Mouse (Mus musculus): Measurements from ENCODE around the gene Clhc1. TPM values are rescaled to one million over a fixed set of nuclear protein-coding genes. Genes with fewer than 3 reads are reported as not detected.
"Not testable (repeated sequence)": the region's sequence is repeated elsewhere in the genome, so short reads cannot be mapped to it uniquely, and the experiment has no call there.

Gene Clhc1
- polyA plus RNA-seq, 1 experiment from 2014 or later: 0.07 TPM

- Histone ChIP-seq H3K4me2 (peak within 1 kb of the TSS; percentile 81), H3K36me3 (ENCODE audit: control insufficient read depth, insufficient read depth, low read length) (peaks cover 5% of the 10 kb centered on the region), H3K9ac (ENCODE audit: low read depth, low read length) (peak within 1 kb of the TSS; percentile 88), H3K27me3 (ENCODE audit: control insufficient read depth, insufficient read depth, low read length) (no peaks in the 10 kb centered on the region), H3K27ac (ENCODE audit: low read depth, low read length) (peak within 1 kb of the TSS; percentile 83), H3K4me1 (ENCODE audit: control insufficient read depth, insufficient read depth, low read length) (0 out of 2 replicates have a peak, but pooled peaks cover 5% of the 10 kb centered on the region), H3K4me3 (ENCODE audit: low read depth, low read length) (peak within 1 kb of the TSS; percentile 82), H3K9me3 (replicated peaks; ENCODE audit: control insufficient read depth, low read length) (no peaks in the 10 kb centered on the region)
- ATAC-seq (replicated peaks; ENCODE audit: insufficient number of reproducible peaks, low FRiP score, low TSS enrichment): peak; percentile 93
- 2% methylated on average over 47 of the region's 47 CpGs for WGBS (ENCODE audit: insufficient replicate concordance)
Observed at GRCm38 (mm10) chr11:29525988-29526794, 21.6 kb upstream of the Clhc1 start, which contains the start of gene Mtif2. TSS of gene Mtif2 (plus strand) at chr11:29526408.

- ATAC-seq (replicated peaks; ENCODE audit: insufficient number of reproducible peaks, low FRiP score, low TSS enrichment): no peak
- WGBS (ENCODE audit: insufficient replicate concordance): 94% methylated on average over 1 of the region's 1 CpGs
- H3K4me1 ChIP-seq (ENCODE audit: control insufficient read depth, insufficient read depth, low read length): no peaks in the 10 kb centered on the region
- no peak overlapping the region for H3K27ac ChIP-seq (ENCODE audit: low read depth, low read length)
- H3K4me2 ChIP-seq: no peak overlapping the region
- H3K4me3 ChIP-seq (ENCODE audit: low read depth, low read length): no peak overlapping the region
- H3K27me3 ChIP-seq (ENCODE audit: control insufficient read depth, insufficient read depth, low read length): no peaks in the 10 kb centered on the region
- no peak overlapping the region for H3K9ac ChIP-seq (ENCODE audit: low read depth, low read length)
- H3K9me3 ChIP-seq (replicated peaks; ENCODE audit: control insufficient read depth, low read length): no peaks in the 10 kb centered on the region
- peaks cover 24% of the 10 kb centered on the region for H3K36me3 ChIP-seq (ENCODE audit: control insufficient read depth, insufficient read depth, low read length)
Observed at GRCm38 (mm10) chr11:29538201-29538600, 9.5 kb upstream of the Clhc1 start.

GRCm38 (mm10) chr11:29544225-29544945, 3.4 kb upstream of the Clhc1 start:
- 84% methylated on average over 3 of the region's 3 CpGs for WGBS (ENCODE audit: insufficient replicate concordance)
- no peak overlapping the region for H3K4me2 ChIP-seq
- H3K36me3 ChIP-seq (ENCODE audit: control insufficient read depth, insufficient read depth, low read length): peaks cover 21% of the 10 kb centered on the region
- peaks cover 4% of the 10 kb centered on the region; the same call in 1 of the 2 replicates for H3K4me1 ChIP-seq (ENCODE audit: control insufficient read depth, insufficient read depth, low read length)
- ATAC-seq (replicated peaks; ENCODE audit: insufficient number of reproducible peaks, low FRiP score, low TSS enrichment): no peak
- no peak overlapping the region for H3K4me3 ChIP-seq (ENCODE audit: low read depth, low read length)
- no peaks in the 10 kb centered on the region for H3K27me3 ChIP-seq (ENCODE audit: control insufficient read depth, insufficient read depth, low read length)
- no peak overlapping the region for H3K27ac ChIP-seq (ENCODE audit: low read depth, low read length)
- H3K9me3 ChIP-seq (replicated peaks; ENCODE audit: control insufficient read depth, low read length): no peaks in the 10 kb centered on the region
- H3K9ac ChIP-seq (ENCODE audit: low read depth, low read length): no peak overlapping the region

GRCm38 (mm10) chr11:29545150-29545752, 2.5 kb upstream of the Clhc1 start:
- H3K9me3 ChIP-seq (replicated peaks; ENCODE audit: control insufficient read depth, low read length); H3K27ac ChIP-seq (ENCODE audit: low read depth, low read length); H3K4me1 ChIP-seq (ENCODE audit: control insufficient read depth, insufficient read depth, low read length); H3K9ac ChIP-seq (ENCODE audit: low read depth, low read length); ATAC-seq (replicated peaks; ENCODE audit: insufficient number of reproducible peaks, low FRiP score, low TSS enrichment); H3K4me3 ChIP-seq (ENCODE audit: low read depth, low read length); H3K27me3 ChIP-seq (ENCODE audit: control insufficient read depth, insufficient read depth, low read length); H3K4me2 ChIP-seq: not testable (repeated sequence)
- WGBS (ENCODE audit: insufficient replicate concordance): 88% methylated on average over 4 of the region's 4 CpGs
- peaks cover 21% of the 10 kb centered on the region for H3K36me3 ChIP-seq (ENCODE audit: control insufficient read depth, insufficient read depth, low read length)

- peak overlapping the region; percentile 81 for H3K4me3 ChIP-seq (ENCODE audit: low read depth, low read length)
- not testable (repeated sequence) for H3K27ac ChIP-seq (ENCODE audit: low read depth, low read length); H3K9me3 ChIP-seq (replicated peaks; ENCODE audit: control insufficient read depth, low read length); H3K27me3 ChIP-seq (ENCODE audit: control insufficient read depth, insufficient read depth, low read length); ATAC-seq (replicated peaks; ENCODE audit: insufficient number of reproducible peaks, low FRiP score, low TSS enrichment); H3K4me1 ChIP-seq (ENCODE audit: control insufficient read depth, insufficient read depth, low read length)
- peak overlapping the region; percentile 73 for H3K4me2 ChIP-seq
- H3K9ac ChIP-seq (ENCODE audit: low read depth, low read length): peak overlapping the region; percentile 92; the same call in 1 of the 2 replicates
- peaks cover 21% of the 10 kb centered on the region for H3K36me3 ChIP-seq (ENCODE audit: control insufficient read depth, insufficient read depth, low read length)
- WGBS (ENCODE audit: insufficient replicate concordance): 94% methylated on average over 2 of the region's 2 CpGs
Observed at GRCm38 (mm10) chr11:29546297-29546696, 1.5 kb upstream of the Clhc1 start.

GRCm38 (mm10) chr11:29546762-29547161, 988 bp upstream of the Clhc1 start:
- peak overlapping the region; percentile 81 for H3K4me3 ChIP-seq (ENCODE audit: low read depth, low read length)
- no peaks in the 10 kb centered on the region for H3K27me3 ChIP-seq (ENCODE audit: control insufficient read depth, insufficient read depth, low read length)
- peak overlapping the region; percentile 76; the same call in 1 of the 2 replicates for H3K27ac ChIP-seq (ENCODE audit: low read depth, low read length)
- peaks cover 21% of the 10 kb centered on the region for H3K36me3 ChIP-seq (ENCODE audit: control insufficient read depth, insufficient read depth, low read length)
- WGBS (ENCODE audit: insufficient replicate concordance): 17% methylated on average over 2 of the region's 2 CpGs
- peak overlapping the region; percentile 92 for H3K9ac ChIP-seq (ENCODE audit: low read depth, low read length)
- no peak for ATAC-seq (replicated peaks; ENCODE audit: insufficient number of reproducible peaks, low FRiP score, low TSS enrichment)
- peaks cover 4% of the 10 kb centered on the region; the same call in 1 of the 2 replicates for H3K4me1 ChIP-seq (ENCODE audit: control insufficient read depth, insufficient read depth, low read length)
- peak overlapping the region; percentile 73 for H3K4me2 ChIP-seq
- H3K9me3 ChIP-seq (replicated peaks; ENCODE audit: control insufficient read depth, low read length): no peaks in the 10 kb centered on the region

- under 1% methylated on average over 27 of the region's 27 CpGs for WGBS (ENCODE audit: insufficient replicate concordance)
- Histone ChIP-seq H3K9ac (ENCODE audit: low read depth, low read length) (peak overlapping the region; percentile 92), H3K9me3 (replicated peaks; ENCODE audit: control insufficient read depth, low read length) (no peaks in the 10 kb centered on the region), H3K4me1 (ENCODE audit: control insufficient read depth, insufficient read depth, low read length) (peaks cover 4% of the 10 kb centered on the region; the same call in 1 of the 2 replicates), H3K4me3 (ENCODE audit: low read depth, low read length) (peak overlapping the region; percentile 81), H3K4me2 (peak overlapping the region; percentile 73), H3K27ac (ENCODE audit: low read depth, low read length) (peak overlapping the region; percentile 76), H3K36me3 (ENCODE audit: control insufficient read depth, insufficient read depth, low read length) (peaks cover 21% of the 10 kb centered on the region), H3K27me3 (ENCODE audit: control insufficient read depth, insufficient read depth, low read length) (no peaks in the 10 kb centered on the region)
- ATAC-seq (replicated peaks; ENCODE audit: insufficient number of reproducible peaks, low FRiP score, low TSS enrichment): peak; percentile 5; the same call in 1 of the 2 replicates
Observed at GRCm38 (mm10) chr11:29547249-29547751, 450 bp upstream of the Clhc1 start.

All from heart, embryonic 11.5 days (tissue).